Mouse (Mus musculus): ENCODE data around the gene Gm5741.

Gene Gm5741

DNA sequence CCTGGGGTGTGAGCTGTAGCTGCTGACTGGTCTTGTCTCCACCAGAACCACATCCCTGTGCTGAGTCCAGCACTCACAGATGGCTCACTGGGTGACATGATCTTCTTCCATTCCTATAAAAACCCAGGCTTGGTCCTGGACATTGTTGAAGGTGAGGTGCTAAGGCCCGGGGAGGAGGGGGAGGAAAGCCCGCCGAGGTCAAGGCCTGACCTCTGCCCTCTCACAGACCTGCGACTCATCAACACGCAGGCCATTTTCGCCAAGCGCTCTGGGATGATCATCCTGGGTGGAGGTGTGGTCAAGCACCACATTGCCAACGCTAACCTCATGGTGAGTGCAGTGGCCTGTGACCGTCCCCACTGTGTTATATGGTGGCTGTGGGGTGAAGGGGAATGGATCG lies 6.4 kb upstream of the Gm5741 start:
- DNase-seq (ENCODE audit: low read depth in 2 of 2, low spot score in 2 of 2) = no peak

DNA sequence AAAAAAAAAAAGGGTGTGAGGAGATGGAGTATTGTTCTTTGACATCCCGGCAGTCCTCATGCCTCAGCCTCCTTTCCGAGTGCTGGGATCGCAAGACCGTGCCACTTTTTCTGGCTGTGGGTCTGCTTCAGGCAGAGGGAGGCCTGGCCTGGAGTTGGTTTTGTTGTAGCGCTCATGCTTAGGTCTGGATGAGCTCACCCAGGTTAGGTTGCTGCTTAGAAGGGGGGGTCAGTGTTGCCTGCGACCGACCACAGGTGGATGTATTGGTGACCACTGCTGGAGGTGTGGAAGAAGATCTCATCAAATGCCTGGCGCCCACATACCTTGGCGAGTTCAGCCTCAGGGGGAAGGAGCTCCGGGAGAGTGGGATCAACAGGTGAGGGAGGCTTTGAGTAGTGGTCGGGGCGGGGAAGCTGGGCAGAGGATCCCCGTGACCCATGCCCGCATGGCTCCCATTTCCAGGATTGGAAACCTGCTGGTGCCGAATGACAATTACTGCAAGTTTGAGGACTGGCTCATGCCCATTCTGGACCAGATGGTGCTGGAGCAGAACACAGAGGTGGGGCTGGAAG lies 5.3 kb upstream of the Gm5741 start:
- DNase-seq (ENCODE audit: low read depth in 2 of 2, low spot score in 2 of 2) = no peak

- no peak for DNase-seq (ENCODE audit: low read depth in 2 of 2, low spot score in 2 of 2)
Measured at GRCm38 (mm10) chr8:85072364-85072929, 4.7 kb upstream of the Gm5741 start.

DNA sequence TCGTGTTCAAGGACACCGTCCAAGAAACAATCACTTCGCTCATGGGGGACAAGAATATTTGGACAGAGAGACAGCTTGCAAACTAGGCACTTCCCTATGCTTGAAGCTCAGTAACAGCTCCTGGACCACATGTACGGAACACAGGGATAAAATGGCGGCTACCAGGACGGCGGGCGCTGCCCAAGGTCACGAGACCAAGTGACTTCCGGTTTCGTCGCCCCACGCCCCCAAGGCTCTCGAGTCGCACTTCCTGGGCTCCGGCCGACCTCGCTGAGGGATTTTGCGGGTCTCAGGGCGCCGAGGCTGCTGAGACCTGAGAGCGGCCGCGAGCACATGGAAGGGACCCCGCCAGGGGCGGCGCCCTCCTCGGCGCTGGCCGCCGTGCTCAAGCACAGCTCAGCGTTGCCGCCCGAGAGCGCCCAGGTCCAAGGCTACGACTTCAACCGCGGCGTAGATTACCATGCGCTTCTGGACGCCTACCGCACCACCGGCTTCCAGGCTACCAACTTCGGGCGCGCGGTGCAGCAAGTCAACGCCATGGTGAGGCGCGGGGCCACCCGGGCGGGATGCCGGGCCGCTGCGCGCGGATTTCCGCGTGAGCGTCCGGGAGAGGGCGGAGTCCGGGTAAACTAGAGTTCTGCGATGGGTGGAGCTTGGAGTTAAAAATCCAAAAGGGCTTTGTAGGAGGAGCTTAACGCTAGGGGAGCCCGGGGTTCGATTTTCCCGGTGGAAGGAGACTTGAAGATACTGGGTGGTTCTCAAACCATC lies 3.9 kb upstream of the Gm5741 start, which contains the start of gene Dhps:
TSS of gene Dhps (plus strand) at position 244 of the 768 bp plus-strand sequence.
- DNase-seq (ENCODE audit: low read depth in 2 of 2, low spot score in 2 of 2) = peak; percentile 80 to 87

DNA sequence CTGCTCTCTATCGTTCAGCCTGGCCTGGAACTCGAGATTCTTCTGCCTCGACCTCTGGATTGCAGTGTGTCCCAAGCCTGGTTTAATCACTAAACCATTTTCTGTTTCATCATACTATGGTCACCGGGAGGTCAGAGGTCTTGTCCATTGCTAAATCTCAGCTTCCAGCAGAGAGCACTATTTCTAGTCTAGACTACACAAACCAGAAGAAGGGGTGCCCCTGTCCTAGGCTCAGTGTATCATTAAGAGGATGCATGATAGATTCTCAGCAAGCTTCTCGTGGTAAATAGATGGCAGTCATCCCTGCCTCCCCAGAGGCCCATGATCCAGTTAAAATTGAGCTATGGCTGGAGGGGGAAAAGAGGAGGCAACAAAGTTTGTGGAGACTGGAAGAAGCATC lies 3.3 kb upstream of the Gm5741 start:
- DNase-seq (ENCODE audit: low read depth in 2 of 2, low spot score in 2 of 2) = no peak

- no peak for DNase-seq (ENCODE audit: low read depth in 2 of 2, low spot score in 2 of 2)
Measured at GRCm38 (mm10) chr8:85067155-85067554, 627 bp downstream of the Gm5741 start.

GRCm38 (mm10) chr8:85065213-85065612 lies 2.6 kb downstream of the Gm5741 start:
- no peak for DNase-seq (ENCODE audit: low read depth in 2 of 2, low spot score in 2 of 2)

DNA sequence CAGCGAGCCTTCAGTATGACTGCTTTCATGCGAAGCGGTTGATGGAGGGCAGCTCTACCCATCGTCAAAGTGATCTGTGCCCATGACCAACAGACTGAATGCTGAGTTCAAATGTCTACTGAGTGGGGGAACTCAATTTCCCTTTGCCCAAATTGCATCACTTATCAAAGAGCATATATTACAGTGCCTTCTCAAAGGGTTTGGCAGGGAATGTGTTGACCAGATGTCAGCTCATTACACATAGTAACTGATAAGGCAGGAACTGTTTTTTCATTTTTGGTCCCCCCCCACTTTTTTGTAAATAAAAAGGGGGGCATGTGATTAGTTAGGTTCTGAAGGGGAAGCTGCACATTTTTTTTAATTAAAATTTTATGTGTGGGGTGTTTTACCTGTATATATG lies 5.2 kb downstream of the Gm5741 start:
- DNase-seq (ENCODE audit: low read depth in 2 of 2, low spot score in 2 of 2) = no peak

DNA sequence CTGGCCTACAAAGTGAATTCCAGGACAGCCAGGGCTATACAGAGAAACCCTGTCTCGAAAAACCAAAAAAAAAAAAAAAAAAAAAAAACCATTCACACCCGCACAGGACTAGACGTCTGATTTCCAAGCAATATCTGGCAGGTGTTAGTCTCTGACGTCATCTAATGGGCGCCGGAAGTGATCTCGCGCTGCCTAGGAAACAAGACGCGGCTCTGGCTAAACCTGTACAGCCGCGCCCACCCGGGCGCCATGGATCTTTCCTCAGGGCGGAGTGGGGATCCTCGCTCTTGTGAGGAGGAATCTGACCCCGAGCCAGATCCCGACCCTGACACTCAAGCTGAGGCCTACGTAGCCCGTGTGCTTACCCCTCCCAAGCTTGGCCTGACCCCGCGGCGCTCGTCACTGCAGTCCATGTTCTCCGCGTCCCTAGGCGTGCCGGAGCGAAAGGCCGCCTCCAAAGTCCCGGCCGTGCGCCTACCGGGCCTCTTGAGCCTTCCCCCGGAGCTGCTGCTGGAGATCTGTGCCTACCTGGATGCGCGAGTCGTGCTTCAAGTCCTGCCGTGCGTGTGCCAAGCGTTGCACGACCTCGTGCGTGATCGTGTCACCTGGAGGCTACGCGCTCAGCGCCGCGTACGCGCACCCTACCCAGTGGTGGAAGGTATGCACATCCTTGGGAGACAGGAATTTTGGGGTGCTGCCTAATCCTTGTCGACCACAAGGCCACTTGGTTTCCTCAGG lies 7.7 kb downstream of the Gm5741 start, which contains the start of gene Fbxw9:
TSS of gene Fbxw9 (plus strand) at position 177 of the 738 bp plus-strand sequence.
- DNase-seq (ENCODE audit: low read depth in 2 of 2, low spot score in 2 of 2) = peak; percentile 79 to 91

DNA sequence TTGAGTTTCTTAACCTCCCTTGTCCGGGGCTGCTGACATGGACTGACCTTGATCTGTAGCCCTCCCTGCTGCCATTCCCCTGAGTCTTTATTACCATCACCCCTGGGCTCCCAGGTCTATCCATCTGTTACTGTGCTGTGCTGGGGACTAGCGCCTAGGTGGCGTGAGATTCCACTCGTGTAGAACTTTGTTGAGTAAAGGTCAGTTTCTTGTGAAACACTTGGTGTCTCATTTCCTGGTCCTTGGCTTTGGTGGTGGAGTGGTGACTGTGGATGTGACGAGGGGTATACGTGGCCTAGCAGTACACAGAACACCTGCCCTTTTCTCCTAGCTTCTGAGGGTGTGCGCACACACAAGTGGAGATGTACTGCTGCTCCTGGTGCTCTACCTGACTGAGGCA lies 10.4 kb downstream of the Gm5741 start:
- no peak for DNase-seq (ENCODE audit: low read depth in 2 of 2, low spot score in 2 of 2)

- no peak for DNase-seq (ENCODE audit: low read depth in 2 of 2, low spot score in 2 of 2)
Measured at GRCm38 (mm10) chr8:85043619-85044018, 24.2 kb downstream of the Gm5741 start.

DNA sequence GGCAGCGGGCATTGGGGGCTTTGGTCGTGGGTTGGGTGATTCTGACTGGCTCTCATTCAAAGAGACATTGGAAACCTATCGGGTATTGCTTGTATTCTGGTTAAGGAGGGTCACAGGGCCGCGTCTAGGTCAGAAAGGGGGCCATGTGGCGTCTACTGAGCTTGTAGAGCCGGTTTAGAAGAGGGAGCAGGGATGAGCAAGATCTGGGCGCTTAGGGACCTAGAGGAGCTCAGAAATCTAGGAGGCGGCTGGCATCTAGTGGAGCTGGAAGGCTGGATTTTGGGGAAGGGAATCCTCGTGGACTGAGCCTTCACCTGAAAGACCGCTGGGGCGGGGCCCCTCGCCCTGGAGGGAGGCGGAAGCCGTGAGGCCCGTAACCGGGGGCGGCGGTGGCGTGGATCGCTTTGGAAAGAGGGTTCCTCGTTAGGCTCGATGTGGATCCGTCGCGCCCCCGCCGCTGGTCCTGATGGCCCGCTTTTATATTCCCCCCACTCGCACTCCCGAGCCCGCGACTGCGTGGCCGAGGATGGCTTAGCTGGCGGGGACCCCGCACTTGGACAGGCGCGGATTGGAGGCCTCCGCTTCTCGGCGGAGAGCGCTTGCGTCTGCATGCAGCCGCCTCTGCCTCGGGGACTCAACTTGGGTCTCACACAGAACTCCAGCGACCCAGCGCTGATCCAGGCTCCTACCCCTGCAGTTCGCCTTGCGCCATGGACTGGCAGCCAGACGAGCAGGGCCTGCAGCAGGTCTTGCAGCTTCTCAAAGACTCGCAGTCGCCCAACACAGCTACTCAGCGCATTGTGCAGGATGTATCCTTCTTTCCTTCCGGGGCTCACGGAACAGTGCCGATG lies 29.9 kb downstream of the Gm5741 start:
- DNase-seq (ENCODE audit: low read depth in 2 of 2, low spot score in 2 of 2) = peak; percentile 26 to 36

DNA sequence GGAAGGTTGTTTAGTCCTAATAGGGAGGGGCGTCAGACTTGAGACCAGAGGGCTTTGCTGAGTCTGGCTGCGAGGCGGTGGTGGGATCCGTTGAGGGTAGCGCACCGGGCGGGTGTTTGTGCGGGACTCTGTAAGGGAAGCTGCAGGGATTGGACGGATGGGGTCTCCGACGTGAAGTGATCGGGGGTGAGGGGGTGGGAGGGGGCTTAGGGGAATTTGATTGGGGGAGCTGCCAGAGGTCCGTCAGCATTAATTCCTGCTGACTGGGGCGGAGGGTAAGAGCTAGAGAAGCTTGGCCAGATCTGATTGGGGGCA lies 30.5 kb downstream of the Gm5741 start:
- DNase-seq (ENCODE audit: low read depth in 2 of 2, low spot score in 2 of 2) = no peak

GRCm38 (mm10) chr8:85036718-85037365 lies 30.9 kb downstream of the Gm5741 start, which contains the start of gene Tnpo2:
TSS of gene Tnpo2 (plus strand) at chr8:85036915.
- DNase-seq (ENCODE audit: low read depth in 2 of 2, low spot score in 2 of 2) = peak; percentile 76 to 85

DNA sequence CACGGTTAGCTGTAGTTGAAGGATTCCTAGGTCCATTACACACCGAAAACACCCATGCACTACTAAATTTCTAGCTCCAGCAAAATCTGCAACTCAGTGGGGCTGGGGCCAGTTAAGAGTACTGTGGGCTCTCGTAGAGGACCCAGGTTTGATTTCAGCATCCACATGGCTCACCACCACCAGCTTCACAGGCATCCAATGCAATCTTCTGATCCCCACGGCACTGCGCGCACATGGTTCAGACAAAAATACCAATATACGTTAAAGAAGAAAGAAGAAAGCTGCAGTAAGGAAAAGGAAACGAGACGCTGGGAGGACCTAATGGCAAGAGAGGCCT lies 31.4 kb downstream of the Gm5741 start:
- no peak for DNase-seq (ENCODE audit: low read depth in 2 of 2, low spot score in 2 of 2)

- no peak for DNase-seq (ENCODE audit: low read depth in 2 of 2, low spot score in 2 of 2)
Measured at GRCm38 (mm10) chr8:85035728-85036310, 32.0 kb downstream of the Gm5741 start.

DNA sequence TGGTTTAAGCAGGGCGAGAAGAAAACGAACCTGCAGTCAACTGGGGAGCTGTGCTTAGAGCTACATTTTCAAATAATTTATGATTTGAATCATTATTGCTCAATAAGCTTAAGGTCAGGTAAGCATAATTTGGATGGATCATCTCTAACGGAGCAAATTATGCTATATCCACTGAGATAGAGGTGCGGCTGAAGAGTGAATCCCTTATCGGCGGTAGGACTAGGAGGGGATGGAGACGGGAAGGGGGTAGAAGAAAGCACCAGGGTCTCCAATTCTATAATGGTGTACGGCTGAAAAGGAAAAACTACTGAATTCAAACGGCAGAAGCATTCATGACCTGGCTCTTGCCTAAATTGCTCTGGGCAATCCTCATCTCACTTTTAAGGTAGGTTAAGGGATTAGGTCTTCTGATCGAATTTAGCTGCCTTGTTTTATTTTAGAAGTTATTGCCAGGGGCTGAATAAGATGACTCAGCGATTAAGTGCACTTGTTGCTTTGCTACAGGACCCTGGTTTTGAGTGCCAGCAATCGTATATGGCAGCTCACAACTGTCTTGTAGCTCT lies 32.5 kb downstream of the Gm5741 start:
- no peak for DNase-seq (ENCODE audit: low read depth in 2 of 2, low spot score in 2 of 2)

- DNase-seq (ENCODE audit: low read depth in 2 of 2, low spot score in 2 of 2) = peak; percentile 63 to 73
Measured at GRCm38 (mm10) chr8:85034764-85035163, 33.0 kb downstream of the Gm5741 start.

- DNase-seq (ENCODE audit: low read depth in 2 of 2, low spot score in 2 of 2) = no peak
Measured at GRCm38 (mm10) chr8:85033867-85034266, 33.9 kb downstream of the Gm5741 start.

Data from CD8-positive naive resting alpha-beta T cell, adult 2 months (primary cell).